Mouse (Mus musculus) limb, embryonic 14.5 days (tissue): ENCODE results near the gene S100a9. TPM values are rescaled to one million over a fixed set of nuclear protein-coding genes. Genes with fewer than 3 reads are reported as not detected.

Source experiments
- ATAC-seq: fragments of 200-750 bp; cut with Nextera tagmentation; 2 replicates; pipeline ENCODE4 v1.8.0; 2017; ENCODE audit warnings: low read depth, moderate number of reproducible peaks, moderate TSS enrichment; ENCODE audit not compliant: low FRiP score
- DNase-seq: peaks from one replicate; pipeline ENCODE4 v3.0.0-alpha.2; 2015; ENCODE audit warnings: low spot score
- H3K27ac ChIP-seq: fragments of 300-500 bp; sonication (generic); replicated peaks from 2 replicates; pipeline ENCODE4 v1.5.1; 2014; ENCODE audit warnings: low read depth, mild to moderate bottlenecking, low read length, moderate library complexity, mixed read lengths
- H3K27me3 ChIP-seq: fragments of 300-500 bp; sonication (generic); 2 replicates; pipeline ENCODE4 v1.6.1; 2014; ENCODE audit warnings: low read length, mixed read lengths; ENCODE audit not compliant: control insufficient read depth, insufficient read depth
- H3K36me3 ChIP-seq: fragments of 300-500 bp; sonication (generic); 2 replicates; pipeline ENCODE4 v1.6.1; 2014; ENCODE audit warnings: mild to moderate bottlenecking, low read length, moderate library complexity, mixed read lengths; ENCODE audit not compliant: control insufficient read depth, insufficient read depth
- H3K4me1 ChIP-seq: fragments of 300-500 bp; sonication (generic); 2 replicates; pipeline ENCODE4 v1.6.1; 2014; ENCODE audit warnings: antibody characterized with exemption, low read length, mixed read lengths; ENCODE audit not compliant: control insufficient read depth, insufficient read depth
- H3K4me2 ChIP-seq: fragments of 300-500 bp; sonication (generic); replicated peaks from 2 replicates; pipeline ENCODE4 v1.6.1; 2014; ENCODE audit warnings: low read depth, mild to moderate bottlenecking, low read length, moderate library complexity; ENCODE audit not compliant: severe bottlenecking
- H3K4me3 ChIP-seq: fragments of 300-500 bp; sonication (generic); replicated peaks from 2 replicates; pipeline ENCODE4 v1.5.1; 2014; ENCODE audit warnings: low read length
- H3K9ac ChIP-seq: fragments of 300-500 bp; sonication (generic); 2 replicates; pipeline ENCODE4 v1.6.1; 2014; ENCODE audit warnings: mild to moderate bottlenecking, low read depth, low read length, moderate library complexity; ENCODE audit not compliant: severe bottlenecking
- H3K9me3 ChIP-seq: fragments of 300-500 bp; sonication (generic); 2 replicates; pipeline ENCODE4 v1.6.1; 2016; ENCODE audit warnings: low read length; ENCODE audit not compliant: control insufficient read depth
- POLR2A ChIP-seq: fragments of 200-500 bp; IDR thresholded peaks from 2 replicates; pipeline ENCODE4 v1.8.0; 2012; ENCODE audit warnings: inconsistent platforms, mild to moderate bottlenecking, moderate library complexity, borderline replicate concordance; ENCODE audit not compliant: insufficient read depth, insufficient read length; ENCODE audit errors: extremely low read depth
- WGBS: fragments of 180-500 bp; shearing (Covaris S2); extraction: QIAGEN DNeasy Blood & Tissue Kit; methylation state at CpG from one replicate; pipeline ENCODE4 v1.1.7; 2014; 5-methylcytosine and 5-hydroxymethylcytosine counted together
- polyA plus RNA-seq, 2 experiments: library from polyadenylated mRNA; depleted of rRNA in 1 of 2; stranded (reverse) in 1 of 2; unstranded in 1 of 2; fragments of >200 nt; fragmentation: Nextera tagmentation in 1 of 2; extraction: Ambion mirVana in 1 of 2; gene quantifications; 2 replicates each; pipeline versions ENCODE4 v1.2.1 to v1.2.3; 2012 to 2014

The S100a9 gene
- polyA plus RNA-seq, 2 experiments, result 15.8 to 29.8 TPM

DNA sequence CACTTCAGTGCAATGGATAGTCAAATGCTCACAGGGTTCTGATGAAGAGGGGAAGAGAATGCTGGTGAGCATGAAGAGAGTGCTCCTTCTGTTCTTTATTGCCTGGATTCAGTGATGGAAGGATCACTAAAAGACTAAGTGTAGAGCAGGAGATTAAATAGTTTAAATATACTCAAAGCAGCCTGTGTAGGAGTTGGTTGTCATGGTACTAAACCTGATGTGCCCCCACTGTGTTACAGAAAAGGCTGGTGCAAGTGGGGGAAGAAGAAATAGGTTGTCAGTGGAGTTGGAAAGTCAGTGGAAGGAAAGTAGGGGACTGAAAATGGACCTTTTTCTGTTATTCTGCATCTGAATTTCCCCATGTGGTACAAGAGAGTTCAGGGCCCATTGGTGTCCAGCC, 46.5 kb downstream of the S100a9 start:
- H3K9ac ChIP-seq, result no peak overlapping the region
- DNase-seq, result no peak
- no peaks in the 10 kb centered on the region for H3K9me3 ChIP-seq
- H3K4me3 ChIP-seq, result no peak overlapping the region
- H3K4me1 ChIP-seq, result no peaks in the 10 kb centered on the region
- H3K36me3 ChIP-seq, result no peaks in the 10 kb centered on the region
- no peak for TF ChIP-seq POLR2A
- H3K4me2 ChIP-seq, result no peak overlapping the region
- ATAC-seq, result no peak
- H3K27ac ChIP-seq, result no peak overlapping the region
- no peaks in the 10 kb centered on the region for H3K27me3 ChIP-seq

DNA sequence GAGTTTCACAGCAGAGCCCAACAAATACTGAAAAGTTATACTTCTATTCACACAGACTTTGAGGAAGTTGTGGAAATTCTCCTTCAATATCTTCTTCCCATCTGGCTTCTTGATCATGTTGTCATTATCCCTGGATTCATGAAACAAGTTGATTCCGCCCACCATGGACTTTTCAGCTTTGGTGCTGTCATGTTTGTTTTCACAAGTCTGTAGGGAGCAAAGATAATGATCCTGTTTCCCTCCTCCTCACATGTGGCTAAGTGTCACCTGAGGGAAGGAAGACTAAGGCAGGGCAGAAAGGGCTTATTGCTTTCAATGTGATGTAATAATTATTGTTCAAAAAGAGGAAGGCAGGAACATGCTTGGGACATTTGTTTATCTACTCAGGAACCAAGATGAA, 48.2 kb downstream of the S100a9 start:
- no peak overlapping the region for H3K4me3 ChIP-seq
- 78% methylated on average over 1 of the region's 1 CpGs for WGBS

DNA sequence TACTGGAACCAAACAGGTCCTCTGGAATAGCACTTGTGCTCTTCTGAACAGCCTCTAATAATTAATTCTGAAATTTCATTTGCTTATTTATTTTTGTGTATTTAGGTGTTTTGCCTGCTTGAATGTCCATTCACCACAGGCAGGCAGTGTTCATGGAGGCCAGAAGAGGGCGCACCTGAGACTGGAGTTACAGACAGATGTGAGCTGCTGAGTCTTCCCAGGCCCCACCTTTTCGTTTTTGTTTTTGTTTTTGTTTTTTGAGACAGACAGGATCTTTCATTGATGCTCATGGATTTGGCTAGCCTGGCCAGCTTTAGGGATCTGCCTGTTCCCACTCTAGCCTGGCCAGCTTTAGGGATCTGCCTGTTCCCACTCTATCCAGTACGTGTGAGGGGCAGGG, 51.3 kb downstream of the S100a9 start:
- ATAC-seq, result no peak
- Histone ChIP-seq H3K4me2 (no peak overlapping the region), H3K9ac (no peak overlapping the region), H3K9me3 (no peaks in the 10 kb centered on the region), H3K4me1 (no peaks in the 10 kb centered on the region), H3K36me3 (no peaks in the 10 kb centered on the region), H3K4me3 (no peak overlapping the region), H3K27me3 (no peaks in the 10 kb centered on the region), H3K27ac (no peak overlapping the region)
- TF ChIP-seq POLR2A, result no peak
- no peak for DNase-seq
- 45% methylated on average over 3 of the region's 3 CpGs for WGBS

More for the DNA sequence above, 48.2 kb downstream of the S100a9 start:
- no peak overlapping the region for H3K4me2 ChIP-seq
- TF ChIP-seq POLR2A, result no peak
- no peaks in the 10 kb centered on the region for H3K27me3 ChIP-seq
- DNase-seq (no peak), ATAC-seq (no peak)
- no peaks in the 10 kb centered on the region for H3K36me3 ChIP-seq
- H3K9me3 ChIP-seq, result no peaks in the 10 kb centered on the region
- no peak overlapping the region for H3K27ac ChIP-seq
- H3K4me1 ChIP-seq, result no peaks in the 10 kb centered on the region
- H3K9ac ChIP-seq, result no peak overlapping the region

Other genes with a start within 250 kb of the S100a9 start
- gene Npr1, start 229.9 kb downstream of the S100a9 start, polyA plus RNA-seq (2012; rRNA removed), result 15.5 and 16.0 TPM in 2 replicates
- gene Npr1, start 229.9 kb downstream of the S100a9 start, polyA plus RNA-seq (2014; fragmentation: Nextera tagmentation; extraction: Ambion mirVana), result 4.8 and 4.9 TPM in 2 replicates
- 117 and 137 TPM in 2 replicates for gene Ilf2, start 219.6 kb downstream of the S100a9 start, polyA plus RNA-seq (2012; rRNA removed)
- gene Ilf2, start 219.6 kb downstream of the S100a9 start, polyA plus RNA-seq (2014; fragmentation: Nextera tagmentation; extraction: Ambion mirVana), result 169 and 186 TPM in 2 replicates
- gene Snapin, start 204.7 kb downstream of the S100a9 start, polyA plus RNA-seq (2012; rRNA removed), result 54.8 and 57.8 TPM in 2 replicates
- gene Snapin, start 204.7 kb downstream of the S100a9 start, polyA plus RNA-seq (2014; fragmentation: Nextera tagmentation; extraction: Ambion mirVana), result 87.6 and 91.3 TPM in 2 replicates
- 155 and 169 TPM in 2 replicates for gene Chtop, start 186.2 kb downstream of the S100a9 start, polyA plus RNA-seq (2012; rRNA removed)
- gene Chtop, start 186.2 kb downstream of the S100a9 start, polyA plus RNA-seq (2014; fragmentation: Nextera tagmentation; extraction: Ambion mirVana), result 103 and 114 TPM in 2 replicates
- gene S100a1, start 181.3 kb downstream of the S100a9 start, polyA plus RNA-seq (2012; rRNA removed), result 23.6 and 33.6 TPM in 2 replicates
- gene S100a1, start 181.3 kb downstream of the S100a9 start, polyA plus RNA-seq (2014; fragmentation: Nextera tagmentation; extraction: Ambion mirVana), result 30.2 and 32.5 TPM in 2 replicates
- 21.7 and 34.1 TPM in 2 replicates for gene S100a13, start 181.3 kb downstream of the S100a9 start, polyA plus RNA-seq (2012; rRNA removed)
- gene S100a13, start 181.3 kb downstream of the S100a9 start, polyA plus RNA-seq (2014; fragmentation: Nextera tagmentation; extraction: Ambion mirVana), result 37.1 and 44.7 TPM in 2 replicates
- gene S100a14, start 168.9 kb downstream of the S100a9 start, polyA plus RNA-seq (2012; rRNA removed), result 21.3 and 51.3 TPM in 2 replicates
- gene S100a14, start 168.9 kb downstream of the S100a9 start, polyA plus RNA-seq (2014; fragmentation: Nextera tagmentation; extraction: Ambion mirVana), result 23.7 and 33.4 TPM in 2 replicates
- 81.6 and 88.6 TPM in 2 replicates for gene S100a16, start 158.5 kb downstream of the S100a9 start, polyA plus RNA-seq (2012; rRNA removed)
- 232 and 269 TPM in 2 replicates for gene S100a16, start 158.5 kb downstream of the S100a9 start, polyA plus RNA-seq (2014; fragmentation: Nextera tagmentation; extraction: Ambion mirVana)
- 0.92 and 1.3 TPM in 2 replicates for gene S100a3, start 135.1 kb downstream of the S100a9 start, polyA plus RNA-seq (2012; rRNA removed)
- gene S100a3, start 135.1 kb downstream of the S100a9 start, polyA plus RNA-seq (2014; fragmentation: Nextera tagmentation; extraction: Ambion mirVana), result 1.00 and 1.1 TPM in 2 replicates
- not detected in 2 replicates for gene S100a2, start 105.5 kb downstream of the S100a9 start, polyA plus RNA-seq (2012; rRNA removed)
- not detected in 2 replicates for gene S100a2, start 105.5 kb downstream of the S100a9 start, polyA plus RNA-seq (2014; fragmentation: Nextera tagmentation; extraction: Ambion mirVana)
- not detected in 2 replicates for gene Gm42674, start 93.8 kb downstream of the S100a9 start, polyA plus RNA-seq (2012; rRNA removed)
- gene Gm42674, start 93.8 kb downstream of the S100a9 start, polyA plus RNA-seq (2014; fragmentation: Nextera tagmentation; extraction: Ambion mirVana), result not detected in 2 replicates
- 18.0 and 26.2 TPM in 2 replicates for gene S100a4, start 92.0 kb downstream of the S100a9 start, polyA plus RNA-seq (2012; rRNA removed)
- 17.9 and 18.0 TPM in 2 replicates for gene S100a4, start 92.0 kb downstream of the S100a9 start, polyA plus RNA-seq (2014; fragmentation: Nextera tagmentation; extraction: Ambion mirVana)
- gene S100a5, start 87.2 kb downstream of the S100a9 start, polyA plus RNA-seq (2012; rRNA removed), result not detected in 2 replicates
- gene S100a5, start 87.2 kb downstream of the S100a9 start, polyA plus RNA-seq (2014; fragmentation: Nextera tagmentation; extraction: Ambion mirVana), result not detected in 2 replicates
- gene S100a6, start 82.8 kb downstream of the S100a9 start, polyA plus RNA-seq (2012; rRNA removed), result 92.4 and 108 TPM in 2 replicates
- 203 and 233 TPM in 2 replicates for gene S100a6, start 82.8 kb downstream of the S100a9 start, polyA plus RNA-seq (2014; fragmentation: Nextera tagmentation; extraction: Ambion mirVana)
- 0.98 and 1.0 TPM in 2 replicates for gene S100a7a, start 41.7 kb downstream of the S100a9 start, polyA plus RNA-seq (2012; rRNA removed)
- 0.21 and 0.43 TPM in 2 replicates for gene S100a7a, start 41.7 kb downstream of the S100a9 start, polyA plus RNA-seq (2014; fragmentation: Nextera tagmentation; extraction: Ambion mirVana)
- gene S100a8, start 26.7 kb downstream of the S100a9 start, polyA plus RNA-seq (2012; rRNA removed), result 10.2 and 20.4 TPM in 2 replicates
- gene S100a8, start 26.7 kb downstream of the S100a9 start, polyA plus RNA-seq (2014; fragmentation: Nextera tagmentation; extraction: Ambion mirVana), result 8.4 and 34.9 TPM in 2 replicates
- 0.19 and 0.23 TPM in 2 replicates for gene Pglyrp4, start 31.2 kb upstream of the S100a9 start, polyA plus RNA-seq (2012; rRNA removed)
- 0.12 and 0.18 TPM in 2 replicates for gene Pglyrp4, start 31.2 kb upstream of the S100a9 start, polyA plus RNA-seq (2014; fragmentation: Nextera tagmentation; extraction: Ambion mirVana)
- gene Gm5849, start 82.2 kb upstream of the S100a9 start, polyA plus RNA-seq (2012; rRNA removed), result not detected in 2 replicates
- not detected in 2 replicates for gene Gm5849, start 82.2 kb upstream of the S100a9 start, polyA plus RNA-seq (2014; fragmentation: Nextera tagmentation; extraction: Ambion mirVana)